Mouse (Mus musculus): ENCODE results near the gene Zbtb37. TPM values are rescaled to one million over a fixed set of nuclear protein-coding genes. Genes with fewer than 3 reads are reported as not detected.
"Not testable (repeated sequence)": the region's sequence is repeated elsewhere in the genome, so short reads cannot be mapped to it uniquely, and the experiment has no call there.

Gene Zbtb37
- total and polyA plus RNA-seq, 2 experiments from 2014 or later: 8.5 to 35.5 TPM

- H3K4me1 ChIP-seq (ENCODE audit: insufficient read depth, low read length): no peaks in the 10 kb centered on the region
- no peak for TF ChIP-seq CTCF (IDR thresholded peaks at IDR 0.05)
- no peaks in the 10 kb centered on the region for H3K36me3 ChIP-seq (ENCODE audit: insufficient read depth, low read length)
- H3K9ac ChIP-seq (replicated peaks; ENCODE audit: low read length, poor library complexity, severe bottlenecking): no peak overlapping the region
- ATAC-seq (ENCODE audit: low FRiP score) (no peak), DNase-seq (ENCODE audit: low spot score) (no peak)
- H3K27ac ChIP-seq (ENCODE audit: low read depth, low read length): no peak overlapping the region
- H3K4me3 ChIP-seq (ENCODE audit: low read depth, low read length): no peak overlapping the region
- no peak overlapping the region for H3K4me2 ChIP-seq (ENCODE audit: low read depth, low read length, poor library complexity, severe bottlenecking)
- no peaks in the 10 kb centered on the region for H3K27me3 ChIP-seq (ENCODE audit: insufficient read depth, low read length)
- no peaks in the 10 kb centered on the region for H3K9me3 ChIP-seq (ENCODE audit: low read length)
- 93% methylated on average over 14 of the region's 15 CpGs for WGBS
Measured at GRCm38 (mm10) chr1:160989395-160989794, 45.3 kb downstream of the Zbtb37 start.

DNA sequence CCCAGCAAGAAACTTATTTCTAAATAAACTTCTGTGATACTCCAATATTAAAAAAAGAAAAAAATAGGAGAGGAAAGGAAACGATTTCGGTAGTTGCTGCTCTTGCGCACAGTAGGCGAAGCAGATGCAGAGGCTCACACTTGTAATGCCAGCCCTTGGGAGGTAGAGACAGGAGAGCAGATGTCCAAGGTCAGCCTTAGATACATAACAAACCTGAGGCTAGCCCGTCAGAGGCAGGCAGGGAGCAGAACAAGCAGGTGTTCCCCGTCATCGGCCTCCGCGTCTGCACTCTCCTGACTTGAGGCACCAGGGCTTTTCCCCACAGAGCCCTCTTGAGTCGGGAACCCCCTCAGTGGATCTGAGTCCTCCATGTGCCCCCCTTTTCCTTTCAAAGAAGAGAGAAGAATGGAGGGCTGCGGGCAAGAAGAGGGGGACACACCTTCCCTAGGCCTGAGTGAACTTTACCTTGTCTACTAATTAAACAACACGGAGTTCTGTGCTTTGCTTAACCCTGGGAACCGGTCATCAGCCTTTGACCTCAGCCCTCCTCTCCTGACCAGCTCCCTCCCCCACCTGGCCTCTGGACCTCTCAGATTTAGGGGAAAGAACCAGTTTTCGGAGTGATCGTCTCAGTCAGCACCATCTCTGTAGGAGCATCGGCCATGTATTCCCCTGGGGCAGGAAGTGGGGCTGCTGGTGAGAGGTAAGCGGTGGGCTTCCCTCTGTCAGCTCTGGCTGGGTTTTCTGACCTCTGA is 47.6 kb downstream of the Zbtb37 start:
- 89% methylated on average over 17 of the region's 17 CpGs for WGBS
- Histone ChIP-seq H3K36me3 (ENCODE audit: insufficient read depth, low read length) (no peaks in the 10 kb centered on the region), H3K9ac (replicated peaks; ENCODE audit: low read length, poor library complexity, severe bottlenecking) (no peak overlapping the region), H3K27me3 (ENCODE audit: insufficient read depth, low read length) (no peaks in the 10 kb centered on the region), H3K4me2 (ENCODE audit: low read depth, low read length, poor library complexity, severe bottlenecking) (no peak overlapping the region), H3K9me3 (ENCODE audit: low read length) (no peaks in the 10 kb centered on the region), H3K27ac (ENCODE audit: low read depth, low read length) (no peak overlapping the region), H3K4me3 (ENCODE audit: low read depth, low read length) (no peak overlapping the region), H3K4me1 (ENCODE audit: insufficient read depth, low read length) (no peaks in the 10 kb centered on the region)
- DNase-seq (ENCODE audit: low spot score) (no peak), ATAC-seq (ENCODE audit: low FRiP score) (no peak; the same call in 1 of the 2 replicates)
- TF ChIP-seq CTCF (IDR thresholded peaks at IDR 0.05): no peak

DNA sequence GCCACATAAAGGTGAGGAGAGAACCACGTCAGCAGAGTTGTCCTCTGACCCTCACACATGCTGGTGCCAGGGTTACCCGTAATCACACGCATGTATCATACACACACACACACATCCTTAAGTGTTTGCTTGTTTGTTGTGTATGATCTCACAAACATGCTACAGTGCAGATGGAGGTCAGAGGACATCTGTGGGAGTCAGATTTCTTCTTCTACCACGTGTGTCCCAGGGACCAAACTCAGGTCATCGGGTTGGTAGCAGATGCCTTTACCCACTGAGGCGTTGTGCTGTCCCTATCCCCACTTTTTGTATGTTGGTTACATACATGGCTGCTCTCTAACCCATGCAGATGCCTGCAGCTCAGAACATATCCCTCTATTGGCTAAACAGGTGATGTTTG is 49.2 kb downstream of the Zbtb37 start:
- H3K4me3 ChIP-seq (ENCODE audit: low read depth, low read length): no peak overlapping the region
- no peaks in the 10 kb centered on the region for H3K4me1 ChIP-seq (ENCODE audit: insufficient read depth, low read length)
- DNase-seq (ENCODE audit: low spot score): no peak
- H3K27me3 ChIP-seq (ENCODE audit: insufficient read depth, low read length): no peaks in the 10 kb centered on the region
- no peak overlapping the region for H3K4me2 ChIP-seq (ENCODE audit: low read depth, low read length, poor library complexity, severe bottlenecking)
- H3K9me3 ChIP-seq (ENCODE audit: low read length): no peaks in the 10 kb centered on the region
- H3K27ac ChIP-seq (ENCODE audit: low read depth, low read length): no peak overlapping the region
- ATAC-seq (ENCODE audit: low FRiP score): no peak
- no peaks in the 10 kb centered on the region for H3K36me3 ChIP-seq (ENCODE audit: insufficient read depth, low read length)
- no peak for TF ChIP-seq CTCF (IDR thresholded peaks at IDR 0.05)
- no peak overlapping the region for H3K9ac ChIP-seq (replicated peaks; ENCODE audit: low read length, poor library complexity, severe bottlenecking)
- 91% methylated on average over 6 of the region's 6 CpGs for WGBS

- not testable (repeated sequence) for H3K27me3 ChIP-seq (ENCODE audit: insufficient read depth, low read length); H3K4me1 ChIP-seq (ENCODE audit: insufficient read depth, low read length); H3K9me3 ChIP-seq (ENCODE audit: low read length); H3K4me3 ChIP-seq (ENCODE audit: low read depth, low read length); H3K9ac ChIP-seq (replicated peaks; ENCODE audit: low read length, poor library complexity, severe bottlenecking); DNase-seq (ENCODE audit: low spot score); H3K27ac ChIP-seq (ENCODE audit: low read depth, low read length); H3K4me2 ChIP-seq (ENCODE audit: low read depth, low read length, poor library complexity, severe bottlenecking); H3K36me3 ChIP-seq (ENCODE audit: insufficient read depth, low read length); ATAC-seq (ENCODE audit: low FRiP score)
- WGBS: 53% methylated on average over 1 of the region's 1 CpGs
Measured at GRCm38 (mm10) chr1:160984731-160985130, 49.9 kb downstream of the Zbtb37 start.

DNA sequence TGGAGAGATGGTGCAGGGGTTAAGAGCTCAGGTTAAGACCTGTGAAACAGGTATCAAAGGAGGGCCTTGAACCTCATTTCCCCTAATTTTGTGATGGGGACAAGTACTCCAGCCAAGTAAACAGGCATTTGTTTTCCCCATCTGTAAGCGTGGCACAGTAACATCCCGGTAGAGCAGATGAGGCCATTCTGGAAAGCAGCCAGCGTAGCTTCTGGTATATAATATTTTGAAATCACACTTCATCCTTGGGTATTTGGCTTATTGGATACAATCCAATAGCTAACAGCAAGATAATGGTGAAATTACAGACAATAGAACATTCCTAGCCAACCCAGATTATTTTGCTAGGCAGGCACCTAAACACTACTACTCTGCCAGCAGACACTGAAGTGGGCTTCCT is 51.8 kb downstream of the Zbtb37 start:
- Histone ChIP-seq H3K27ac (ENCODE audit: low read depth, low read length) (no peak overlapping the region), H3K4me2 (ENCODE audit: low read depth, low read length, poor library complexity, severe bottlenecking) (no peak overlapping the region), H3K27me3 (ENCODE audit: insufficient read depth, low read length) (no peaks in the 10 kb centered on the region), H3K36me3 (ENCODE audit: insufficient read depth, low read length) (no peaks in the 10 kb centered on the region), H3K4me1 (ENCODE audit: insufficient read depth, low read length) (no peaks in the 10 kb centered on the region), H3K9ac (replicated peaks; ENCODE audit: low read length, poor library complexity, severe bottlenecking) (no peak overlapping the region), H3K9me3 (ENCODE audit: low read length) (no peaks in the 10 kb centered on the region), H3K4me3 (ENCODE audit: low read depth, low read length) (no peak overlapping the region)
- no peak for TF ChIP-seq CTCF (IDR thresholded peaks at IDR 0.05)
- 82% methylated on average over 3 of the region's 3 CpGs for WGBS
- DNase-seq (ENCODE audit: low spot score): no peak
- ATAC-seq (ENCODE audit: low FRiP score): no peak

GRCm38 (mm10) chr1:160981337-160981736 is 53.3 kb downstream of the Zbtb37 start:
- no peaks in the 10 kb centered on the region for H3K36me3 ChIP-seq (ENCODE audit: insufficient read depth, low read length)
- ATAC-seq (ENCODE audit: low FRiP score) (no peak), DNase-seq (ENCODE audit: low spot score) (no peak)
- H3K9me3 ChIP-seq (ENCODE audit: low read length): no peaks in the 10 kb centered on the region
- TF ChIP-seq CTCF (IDR thresholded peaks at IDR 0.05): no peak
- H3K4me3 ChIP-seq (ENCODE audit: low read depth, low read length): no peak overlapping the region
- H3K27me3 ChIP-seq (ENCODE audit: insufficient read depth, low read length): no peaks in the 10 kb centered on the region
- no peak overlapping the region for H3K9ac ChIP-seq (replicated peaks; ENCODE audit: low read length, poor library complexity, severe bottlenecking)
- no peaks in the 10 kb centered on the region for H3K4me1 ChIP-seq (ENCODE audit: insufficient read depth, low read length)
- H3K27ac ChIP-seq (ENCODE audit: low read depth, low read length): no peak overlapping the region
- whole genome bisulfite sequencing: 93% methylated on average over 4 of the region's 4 CpGs
- no peak overlapping the region for H3K4me2 ChIP-seq (ENCODE audit: low read depth, low read length, poor library complexity, severe bottlenecking)

Data from midbrain, postnatal 0 days (tissue).